Mouse (Mus musculus) ES-E14 (cell line): Measurements from ENCODE around the gene Dpp6. TPM values are rescaled to one million over a fixed set of nuclear protein-coding genes. Genes with fewer than 3 reads are reported as not detected.

Experiments used
- DNase-seq: peaks from one replicate; pipeline ENCODE4 v3.0.0-alpha.2; 2013; ENCODE audit warnings: low read depth, low spot score
- H3K27ac ChIP-seq: 2 replicates; pipeline ENCODE4 v1.5.1; 2012; ENCODE audit warnings: low read depth, mild to moderate bottlenecking, low read length, moderate library complexity, mixed read lengths; ENCODE audit not compliant: poor library complexity, insufficient read depth, severe bottlenecking
- H3K36me3 ChIP-seq: 2 replicates; pipeline ENCODE4 v1.6.1; 2012; ENCODE audit warnings: mild to moderate bottlenecking, low read length, moderate library complexity, mixed read lengths; ENCODE audit not compliant: control insufficient read depth, poor library complexity, insufficient read depth, severe bottlenecking
- H3K4me1 ChIP-seq, 2 experiments: fragments of 150-350 bp in 1 of 2; sonication (generic) in 1 of 2; 2 replicates each; pipeline ENCODE4 v1.6.1; 2012; ENCODE audit warnings: low read length in 2 of 2, mild to moderate bottlenecking in 1 of 2, mixed read lengths in 1 of 2; ENCODE audit not compliant: control insufficient read depth in 2 of 2, insufficient read depth in 2 of 2, poor library complexity in 1 of 2
- H3K4me3 ChIP-seq, 2 experiments: fragments of 150-350 bp in 1 of 2; sonication (generic) in 1 of 2; 2 replicates each; pipeline ENCODE4 v1.5.1; 2012; ENCODE audit warnings: low read length in 2 of 2, low read depth in 1 of 2, mild to moderate bottlenecking in 1 of 2, mixed read lengths in 1 of 2; ENCODE audit not compliant: insufficient read depth in 1 of 2, poor library complexity in 1 of 2, severe bottlenecking in 1 of 2
- H3K9ac ChIP-seq: 2 replicates; pipeline ENCODE4 v1.6.1; 2012; ENCODE audit warnings: low read depth, mild to moderate bottlenecking, low read length, mixed read lengths; ENCODE audit not compliant: poor library complexity, insufficient read depth, severe bottlenecking
- H3K9me3 ChIP-seq: fragments of 150-350 bp; sonication (generic); 2 replicates; pipeline ENCODE4 v1.6.1; 2012; ENCODE audit warnings: low read depth, mild to moderate bottlenecking, low read length; ENCODE audit not compliant: control insufficient read depth, insufficient read depth
- CHD2 ChIP-seq: IDR thresholded peaks from 2 replicates; pipeline ENCODE4 v1.6.1; 2014; ENCODE audit warnings: mild to moderate bottlenecking, low read depth, low read length, inconsistent platforms
- HCFC1 ChIP-seq: IDR thresholded peaks from 2 replicates; pipeline ENCODE4 v1.6.1; 2012; ENCODE audit warnings: low read length, inconsistent platforms, borderline replicate concordance; ENCODE audit not compliant: insufficient read depth
- MAFK ChIP-seq: IDR thresholded peaks from 2 replicates; pipeline ENCODE4 v1.6.1; 2014; ENCODE audit warnings: mild to moderate bottlenecking, low read depth, low read length, inconsistent platforms; ENCODE audit not compliant: insufficient read depth
- ZC3H11A ChIP-seq: IDR thresholded peaks from 2 replicates; pipeline ENCODE4 v1.6.1; 2012; ENCODE audit warnings: low read depth, mild to moderate bottlenecking, inconsistent platforms, low read length, borderline replicate concordance
- ZNF384 ChIP-seq: IDR thresholded peaks from 2 replicates; pipeline ENCODE4 v1.6.1; 2012; ENCODE audit warnings: low read depth, low read length, inconsistent platforms
- in situ Hi-C, 2 experiments: fragments of 600-800 bp; cut with MboI; formaldehyde crosslinking; loops; one replicate each; pipeline ENCODE4 v1.15.1; 2025; ENCODE audit warnings: low sequenced_read_pairs in 2 of 2, inconsistent platforms in 1 of 2; ENCODE audit not compliant: unreplicated experiment in 2 of 2
- total RNA-seq: library from RNA; depleted of rRNA; stranded (reverse); fragments of 300-350 nt; gene quantifications from 2 replicates; pipeline ENCODE4 v1.2.3, GENCODE M21; 2012

Dpp6 gene
- total RNA-seq, 1 experiment, result 1.5 TPM

GRCm38 (mm10) chr5:27083762-27084161, 266.8 kb downstream of the Dpp6 start:
- Histone ChIP-seq H3K27ac (no peak overlapping the region), H3K4me3 (no peak overlapping the region), H3K9ac (no peak overlapping the region), H3K36me3 (no peaks in the 10 kb centered on the region), H3K4me1 (no peaks in the 10 kb centered on the region), H3K9me3 (no peaks in the 10 kb centered on the region)
- TF ChIP-seq ZC3H11A (no peak), CHD2 (no peak)
- no peak for DNase-seq
- in situ Hi-C loops, result no loop called here

GRCm38 (mm10) chr5:27108221-27108620, 291.2 kb downstream of the Dpp6 start:
- in situ Hi-C loops, result no loop called here
- Histone ChIP-seq H3K9ac (no peak overlapping the region), H3K36me3 (no peaks in the 10 kb centered on the region), H3K4me3 (no peak overlapping the region), H3K4me1 (no peaks in the 10 kb centered on the region), H3K9me3 (no peaks in the 10 kb centered on the region), H3K27ac (no peak overlapping the region)
- DNase-seq, result no peak
- no peak for TF ChIP-seq ZC3H11A
- no peak for TF ChIP-seq ZNF384
- no peak for TF ChIP-seq CHD2
- TF ChIP-seq HCFC1, result no peak
- no peak for TF ChIP-seq MAFK

- no peak overlapping the region for H3K27ac ChIP-seq
- H3K4me1 ChIP-seq, result no peaks in the 10 kb centered on the region
- H3K9ac ChIP-seq, result no peak overlapping the region
- no peak for DNase-seq
- H3K9me3 ChIP-seq, result no peaks in the 10 kb centered on the region
- no peak overlapping the region for H3K4me3 ChIP-seq
- TF ChIP-seq HCFC1 (no peak), CHD2 (no peak), ZNF384 (no peak), MAFK (no peak), ZC3H11A (no peak)
- in situ Hi-C loops, result no loop called here
- no peaks in the 10 kb centered on the region for H3K36me3 ChIP-seq
Measured at GRCm38 (mm10) chr5:27122479-27122878, 305.5 kb downstream of the Dpp6 start.

- Histone ChIP-seq H3K27ac (no peak overlapping the region), H3K9ac (no peak overlapping the region), H3K4me3 (no peak overlapping the region), H3K36me3 (no peaks in the 10 kb centered on the region), H3K4me1 (no peaks in the 10 kb centered on the region), H3K9me3 (no peaks in the 10 kb centered on the region)
- no peak for DNase-seq
- TF ChIP-seq MAFK, result no peak
- TF ChIP-seq CHD2, result no peak
- no peak for TF ChIP-seq ZC3H11A
- TF ChIP-seq ZNF384, result no peak
- no peak for TF ChIP-seq HCFC1
- in situ Hi-C loops, result no loop called here
Measured at GRCm38 (mm10) chr5:27122944-27123343, 305.9 kb downstream of the Dpp6 start.

- Histone ChIP-seq H3K36me3 (no peaks in the 10 kb centered on the region), H3K4me1 (no peaks in the 10 kb centered on the region), H3K27ac (no peak overlapping the region), H3K9me3 (no peaks in the 10 kb centered on the region), H3K4me3 (no peak overlapping the region), H3K9ac (no peak overlapping the region)
- DNase-seq, result no peak
- no peak for TF ChIP-seq ZC3H11A
- no peak for TF ChIP-seq MAFK
- TF ChIP-seq ZNF384, result no peak
- TF ChIP-seq HCFC1, result no peak
- TF ChIP-seq CHD2, result no peak
- in situ Hi-C loops, result no loop called here
Measured at GRCm38 (mm10) chr5:27126034-27126433, 309.0 kb downstream of the Dpp6 start.
